Mouse (Mus musculus) limb, embryonic 12.5 days (tissue): ENCODE results near the gene Grik1. TPM values are rescaled to one million over a fixed set of nuclear protein-coding genes. Genes with fewer than 3 reads are reported as not detected.

Experiments
- ATAC-seq: fragments of 200-750 bp; cut with Nextera tagmentation; 2 replicates; pipeline ENCODE4 v1.8.0; 2017; ENCODE audit warnings: low read depth, moderate TSS enrichment; ENCODE audit not compliant: insufficient number of reproducible peaks, insufficient read depth, low FRiP score, low TSS enrichment
- H3K27ac ChIP-seq: fragments of 300-500 bp; sonication (generic); 2 replicates; pipeline ENCODE4 v1.5.1; 2016; ENCODE audit warnings: mild to moderate bottlenecking, moderate library complexity
- H3K27me3 ChIP-seq: fragments of 300-500 bp; sonication (generic); 2 replicates; pipeline ENCODE4 v1.6.1; 2016; ENCODE audit warnings: mild to moderate bottlenecking, moderate library complexity
- H3K36me3 ChIP-seq: fragments of 300-500 bp; sonication (generic); 2 replicates; pipeline ENCODE4 v1.6.1; 2016; ENCODE audit warnings: mild to moderate bottlenecking, moderate library complexity
- H3K4me1 ChIP-seq: fragments of 300-500 bp; sonication (generic); replicated peaks from 2 replicates; pipeline ENCODE4 v1.6.1; 2016
- H3K4me2 ChIP-seq: fragments of 300-500 bp; sonication (generic); 2 replicates; pipeline ENCODE4 v1.6.1; 2016; ENCODE audit warnings: mild to moderate bottlenecking, moderate library complexity
- H3K4me3 ChIP-seq: fragments of 300-500 bp; sonication (generic); replicated peaks from 2 replicates; pipeline ENCODE4 v1.5.1; 2016; ENCODE audit warnings: mild to moderate bottlenecking
- H3K9ac ChIP-seq: fragments of 300-500 bp; sonication (generic); replicated peaks from 2 replicates; pipeline ENCODE4 v1.6.1; 2016; ENCODE audit warnings: mild to moderate bottlenecking, moderate library complexity
- H3K9me3 ChIP-seq: fragments of 300-500 bp; sonication (generic); 2 replicates; pipeline ENCODE4 v1.6.1; 2016; ENCODE audit warnings: mild to moderate bottlenecking, moderate library complexity
- WGBS: fragments of 180-500 bp; shearing (Covaris S2); methylation state at CpG from one replicate; pipeline ENCODE4 v1.1.7; 2016; 5-methylcytosine and 5-hydroxymethylcytosine counted together
- polyA plus RNA-seq: library from polyadenylated mRNA; unstranded; fragments of >200 nt; fragmentation: Nextera tagmentation; extraction: Ambion mirVana; gene quantifications from 2 replicates; pipeline ENCODE4 v1.2.1, GENCODE M21; 2016

Gene Grik1
- polyA plus RNA-seq, 1 experiment from 2014 or later, result 0.94 TPM

GRCm38 (mm10) chr16:87917897-87918296 is 372.2 kb downstream of the Grik1 start:
- Histone ChIP-seq H3K9me3 (no peaks in the 10 kb centered on the region), H3K27ac (no peak overlapping the region), H3K27me3 (no peaks in the 10 kb centered on the region), H3K36me3 (no peaks in the 10 kb centered on the region), H3K9ac (no peak overlapping the region), H3K4me2 (no peak overlapping the region), H3K4me1 (peaks cover 18% of the 10 kb centered on the region), H3K4me3 (no peak overlapping the region)
- ATAC-seq, result no peak
- 78% methylated on average over 4 of the region's 4 CpGs for WGBS

- peak; percentile 88 for ATAC-seq
- no peaks in the 10 kb centered on the region for H3K9me3 ChIP-seq
- 0% methylated on average over 1 of the region's 1 CpGs for WGBS
These were observed 372.9 kb downstream of the Grik1 start for GRCm38 (mm10) chr16:87917157-87917546.

GRCm38 (mm10) chr16:87916209-87917156 is 373.6 kb downstream of the Grik1 start:
- H3K27ac ChIP-seq, result peak overlapping the region; percentile 70
- no peak overlapping the region for H3K9ac ChIP-seq
- peaks cover 18% of the 10 kb centered on the region for H3K4me1 ChIP-seq
- peak; percentile 61; the same call in 1 of the 2 replicates for ATAC-seq
- no peaks in the 10 kb centered on the region for H3K27me3 ChIP-seq
- H3K4me2 ChIP-seq, result no peak overlapping the region
- H3K9me3 ChIP-seq, result no peaks in the 10 kb centered on the region
- no peaks in the 10 kb centered on the region for H3K36me3 ChIP-seq
- 14% methylated on average over 6 of the region's 6 CpGs for WGBS
- no peak overlapping the region for H3K4me3 ChIP-seq

More at GRCm38 (mm10) chr16:87917157-87917546, 372.9 kb downstream of the Grik1 start:
- Histone ChIP-seq H3K4me2 (no peak overlapping the region), H3K4me3 (no peak overlapping the region), H3K36me3 (no peaks in the 10 kb centered on the region), H3K27ac (peak overlapping the region; percentile 70), H3K4me1 (peaks cover 18% of the 10 kb centered on the region), H3K9ac (no peak overlapping the region), H3K27me3 (no peaks in the 10 kb centered on the region)

- Histone ChIP-seq H3K4me2 (no peak overlapping the region), H3K27ac (no peak overlapping the region), H3K4me3 (no peak overlapping the region), H3K9me3 (no peaks in the 10 kb centered on the region), H3K36me3 (no peaks in the 10 kb centered on the region), H3K9ac (no peak overlapping the region), H3K27me3 (no peaks in the 10 kb centered on the region), H3K4me1 (peaks cover 18% of the 10 kb centered on the region)
- WGBS, result 70% methylated on average over 4 of the region's 4 CpGs
- no peak for ATAC-seq
These were observed 374.9 kb downstream of the Grik1 start for GRCm38 (mm10) chr16:87915156-87915555.

- H3K27me3 ChIP-seq, result no peaks in the 10 kb centered on the region
- no peak for ATAC-seq
- no peak overlapping the region for H3K9ac ChIP-seq
- H3K4me2 ChIP-seq, result no peak overlapping the region
- no peak overlapping the region for H3K4me3 ChIP-seq
- H3K36me3 ChIP-seq, result no peaks in the 10 kb centered on the region
- peaks cover 18% of the 10 kb centered on the region for H3K4me1 ChIP-seq
- WGBS, result 95% methylated on average over 5 of the region's 5 CpGs
- H3K9me3 ChIP-seq, result no peaks in the 10 kb centered on the region
- H3K27ac ChIP-seq, result no peak overlapping the region
These were observed 376.3 kb downstream of the Grik1 start for GRCm38 (mm10) chr16:87913781-87914180.

GRCm38 (mm10) chr16:87911201-87911600 is 378.9 kb downstream of the Grik1 start:
- no peaks in the 10 kb centered on the region for H3K27me3 ChIP-seq
- no peak overlapping the region for H3K27ac ChIP-seq
- no peak overlapping the region for H3K4me2 ChIP-seq
- no peak overlapping the region for H3K9ac ChIP-seq
- H3K4me1 ChIP-seq, result peaks cover 5% of the 10 kb centered on the region
- H3K36me3 ChIP-seq, result no peaks in the 10 kb centered on the region
- ATAC-seq, result no peak
- H3K4me3 ChIP-seq, result no peak overlapping the region
- 74% methylated on average over 2 of the region's 2 CpGs for WGBS
- no peaks in the 10 kb centered on the region for H3K9me3 ChIP-seq

- ATAC-seq, result no peak
- Histone ChIP-seq H3K9ac (no peak overlapping the region), H3K9me3 (no peaks in the 10 kb centered on the region), H3K27me3 (no peaks in the 10 kb centered on the region), H3K4me1 (no peaks in the 10 kb centered on the region), H3K4me3 (no peak overlapping the region), H3K36me3 (no peaks in the 10 kb centered on the region), H3K4me2 (no peak overlapping the region), H3K27ac (no peak overlapping the region)
- 80% methylated on average over 9 of the region's 9 CpGs for WGBS
These were observed 388.0 kb downstream of the Grik1 start for GRCm38 (mm10) chr16:87902049-87902448.

- Histone ChIP-seq H3K27ac (no peak overlapping the region), H3K9ac (no peak overlapping the region), H3K36me3 (no peaks in the 10 kb centered on the region), H3K4me1 (no peaks in the 10 kb centered on the region), H3K27me3 (no peaks in the 10 kb centered on the region), H3K4me3 (no peak overlapping the region), H3K9me3 (no peaks in the 10 kb centered on the region), H3K4me2 (no peak overlapping the region)
- ATAC-seq, result no peak
- WGBS, result 100% methylated on average over 2 of the region's 2 CpGs
These were observed 388.9 kb downstream of the Grik1 start for GRCm38 (mm10) chr16:87901189-87901588.

- WGBS, result 78% methylated on average over 2 of the region's 2 CpGs
- Histone ChIP-seq H3K4me3 (no peak overlapping the region), H3K36me3 (no peaks in the 10 kb centered on the region), H3K9me3 (no peaks in the 10 kb centered on the region), H3K27ac (no peak overlapping the region), H3K9ac (no peak overlapping the region), H3K27me3 (no peaks in the 10 kb centered on the region), H3K4me2 (no peak overlapping the region), H3K4me1 (no peaks in the 10 kb centered on the region)
- ATAC-seq, result no peak
These were observed 414.1 kb downstream of the Grik1 start for GRCm38 (mm10) chr16:87875927-87876326.

- no peak overlapping the region for H3K4me3 ChIP-seq
- H3K4me1 ChIP-seq, result no peaks in the 10 kb centered on the region
- no peak overlapping the region for H3K27ac ChIP-seq
- H3K36me3 ChIP-seq, result no peaks in the 10 kb centered on the region
- no peak overlapping the region for H3K9ac ChIP-seq
- no peaks in the 10 kb centered on the region for H3K9me3 ChIP-seq
- 85% methylated on average over 6 of the region's 6 CpGs for WGBS
- no peak overlapping the region for H3K4me2 ChIP-seq
- no peak for ATAC-seq
- no peaks in the 10 kb centered on the region for H3K27me3 ChIP-seq
These were observed 425.5 kb downstream of the Grik1 start for GRCm38 (mm10) chr16:87864526-87864925.

GRCm38 (mm10) chr16:87861722-87862121 is 428.3 kb downstream of the Grik1 start:
- WGBS, result 57% methylated on average over 1 of the region's 1 CpGs
- Histone ChIP-seq H3K27ac (no peak overlapping the region), H3K4me2 (no peak overlapping the region), H3K36me3 (no peaks in the 10 kb centered on the region), H3K4me1 (no peaks in the 10 kb centered on the region), H3K4me3 (no peak overlapping the region), H3K9ac (no peak overlapping the region), H3K27me3 (no peaks in the 10 kb centered on the region), H3K9me3 (no peaks in the 10 kb centered on the region)
- ATAC-seq, result no peak
